Mouse (Mus musculus): Measurements from ENCODE around the gene Leng8. TPM values are rescaled to one million over a fixed set of nuclear protein-coding genes. Genes with fewer than 3 reads are reported as not detected.
A peak's percentile ranks its signal among the peaks of the same experiment; 100 is the strongest.

Leng8 gene
- total and polyA plus RNA-seq, 3 experiments, result 23.2 to 46.6 (median 33.5) TPM

DNA sequence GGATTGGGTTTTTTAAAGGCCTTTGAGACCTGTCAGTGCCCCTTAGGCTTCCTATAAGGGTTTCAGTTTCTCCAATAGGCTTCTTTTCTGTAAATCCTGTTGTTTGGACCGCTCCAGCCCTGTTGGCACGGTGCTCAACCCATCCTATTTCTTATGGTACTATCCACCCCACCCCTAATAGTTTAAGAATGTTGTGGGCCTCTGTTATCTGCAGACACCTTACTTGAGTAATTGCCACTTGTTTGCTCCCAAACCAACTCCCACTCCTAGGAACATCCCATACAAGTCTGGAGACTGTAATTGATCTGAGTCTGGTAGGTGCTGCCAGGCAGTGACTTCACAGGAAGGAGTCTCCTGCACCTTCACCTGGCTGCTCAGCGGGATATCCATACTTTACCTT is 907 bp downstream of the Leng8 start:
- H3K36me3 ChIP-seq (replicated peaks in 1 of 2; ENCODE audit: control insufficient read depth in 1 of 2, insufficient read depth in 1 of 2, low read length in 1 of 2), result peaks cover 37 to 69% of the 10 kb centered on the region in 2 experiments
- H3K4me1 ChIP-seq (ENCODE audit: control insufficient read depth in 1 of 2, insufficient read depth in 2 of 2), result peaks cover 16 to 73% of the 10 kb centered on the region in 2 experiments
- no peak overlapping the region for H3K27ac ChIP-seq (ENCODE audit: insufficient read depth, low read depth)
- H3K4me2 ChIP-seq (ENCODE audit: insufficient read depth, low read depth, poor library complexity, severe bottlenecking), result peak overlapping the region; percentile 44
- in situ Hi-C loops (cut with MboI; ENCODE audit: low pct_ligation_motif_present, low pct_unique_long_range_greater_than_20kb, low sequenced_read_pairs) (no loop called here), dilution Hi-C loops (cut with MboI; ENCODE audit: extremely low pct_ligation_motif_present, extremely low pct_unique_long_range_greater_than_20kb, low sequenced_read_pairs) (no loop called here)
- no peaks in the 10 kb centered on the region for H3K9me3 ChIP-seq (replicated peaks; ENCODE audit: low read length)
- H3K9ac ChIP-seq (ENCODE audit: insufficient read depth, low read depth), result peak overlapping the region; percentile 67
- TF ChIP-seq BHLHE40 (IDR thresholded peaks at IDR 0.05; ENCODE audit: low read depth, low read length), result no peak
- no peak for TF ChIP-seq POLR2A (IDR thresholded peaks at IDR 0.05; ENCODE audit: low read depth, low read length)
- no peak for TF ChIP-seq MXI1 (IDR thresholded peaks at IDR 0.05; ENCODE audit: low read depth, low read length)
- TF ChIP-seq CHD2 (IDR thresholded peaks at IDR 0.05; ENCODE audit: low read length), result no peak
- TF ChIP-seq NELFE (IDR thresholded peaks at IDR 0.05; ENCODE audit: low read depth, low read length), result no peak
- TF ChIP-seq USF1 (IDR thresholded peaks at IDR 0.05; ENCODE audit: low read depth, low read length), result no peak
- no peak for TF ChIP-seq KAT2A (IDR thresholded peaks at IDR 0.05; ENCODE audit: insufficient replicate concordance, low read length)
- TF ChIP-seq POLR2AphosphoS2 (IDR thresholded peaks at IDR 0.05; ENCODE audit: low read depth, low read length), result no peak
- no peak for TF ChIP-seq RCOR1 (conservative IDR thresholded peaks at IDR 0.05; ENCODE audit: low read depth, low read length)
- TF ChIP-seq MYC (IDR thresholded peaks at IDR 0.05; ENCODE audit: low read depth, low read length), result no peak
- TF ChIP-seq SIN3A (IDR thresholded peaks at IDR 0.05; ENCODE audit: low read length), result no peak
- no peak for TF ChIP-seq CHD1 (IDR thresholded peaks at IDR 0.05; ENCODE audit: low read depth, low read length)
- TF ChIP-seq RAD21 (IDR thresholded peaks at IDR 0.05; ENCODE audit: low read depth, low read length), result no peak
- no peak for TF ChIP-seq EP300 (IDR thresholded peaks at IDR 0.05; ENCODE audit: low read length)
- no peak for TF ChIP-seq UBTF (IDR thresholded peaks at IDR 0.05; ENCODE audit: low read depth, low read length)
- TF ChIP-seq ETS1 (conservative IDR thresholded peaks at IDR 0.05; ENCODE audit: low read depth, low read length), result no peak
- no peak for TF ChIP-seq NRF1 (IDR thresholded peaks at IDR 0.05; ENCODE audit: low read depth, low read length)
- no peak for TF ChIP-seq USF2 (conservative IDR thresholded peaks at IDR 0.05; ENCODE audit: low read depth, low read length)
- H3K79me2 ChIP-seq (replicated peaks; ENCODE audit: control insufficient read depth, extremely low read depth, insufficient read depth, poor library complexity, severe bottlenecking), result peaks cover 23% of the 10 kb centered on the region
- H3K27me3 ChIP-seq (replicated peaks), result no peaks in the 10 kb centered on the region
- no peak for DNase-seq (ENCODE audit: extremely low read depth)
- H3K4me3 ChIP-seq (replicated peaks in 1 of 3; ENCODE audit: low read depth in 2 of 3, low read length in 2 of 3, poor library complexity in 1 of 3), result peak overlapping the region; percentile 86 to 97 (median 95)

DNA sequence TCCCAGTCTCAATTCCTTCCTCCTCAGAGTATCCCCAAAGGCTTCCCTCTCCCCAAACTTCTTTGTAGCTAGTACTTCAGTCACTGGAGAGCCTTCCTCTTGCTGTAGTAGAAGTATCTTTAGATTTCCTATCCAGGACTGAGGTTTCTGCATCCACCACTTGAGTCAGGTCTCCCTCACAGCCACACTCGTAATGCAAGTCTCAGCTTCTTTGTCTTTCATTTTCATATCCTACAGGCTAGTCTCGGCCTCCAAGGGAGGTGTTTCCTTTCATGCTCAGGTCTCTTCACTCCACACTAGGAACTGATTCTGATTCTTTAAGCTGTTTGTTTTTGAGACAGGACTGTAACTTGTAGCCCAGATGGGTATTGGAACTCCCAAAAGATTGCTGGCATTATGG is 1.3 kb downstream of the Leng8 start:
- peaks cover 41 to 69% of the 10 kb centered on the region in 2 experiments for H3K36me3 ChIP-seq (replicated peaks in 1 of 2; ENCODE audit: control insufficient read depth in 1 of 2, insufficient read depth in 1 of 2, low read length in 1 of 2)

More for the DNA sequence above, 1.3 kb downstream of the Leng8 start:
- in situ Hi-C loops (cut with MboI; ENCODE audit: low pct_ligation_motif_present, low pct_unique_long_range_greater_than_20kb, low sequenced_read_pairs) (no loop called here), dilution Hi-C loops (cut with MboI; ENCODE audit: extremely low pct_ligation_motif_present, extremely low pct_unique_long_range_greater_than_20kb, low sequenced_read_pairs) (no loop called here)
- Histone ChIP-seq H3K4me1 (ENCODE audit: control insufficient read depth in 1 of 2, insufficient read depth in 2 of 2) (peaks cover 16 to 69% of the 10 kb centered on the region in 2 experiments), H3K9ac (ENCODE audit: insufficient read depth, low read depth) (peak overlapping the region; percentile 67; the same call in 1 of the 2 replicates), H3K79me2 (replicated peaks; ENCODE audit: control insufficient read depth, extremely low read depth, insufficient read depth, poor library complexity, severe bottlenecking) (peaks cover 23% of the 10 kb centered on the region), H3K4me2 (ENCODE audit: insufficient read depth, low read depth, poor library complexity, severe bottlenecking) (peak overlapping the region; percentile 44), H3K4me3 (replicated peaks in 1 of 3; ENCODE audit: low read depth in 2 of 3, low read length in 2 of 3, poor library complexity in 1 of 3) (peak overlapping the region in 2 of 3 experiments; percentile 86 to 95), H3K27ac (ENCODE audit: insufficient read depth, low read depth) (no peak overlapping the region), H3K9me3 (replicated peaks; ENCODE audit: low read length) (no peaks in the 10 kb centered on the region), H3K27me3 (replicated peaks) (no peaks in the 10 kb centered on the region)
- no peak for DNase-seq (ENCODE audit: extremely low read depth)
- TF ChIP-seq ZMIZ1 (IDR thresholded peaks at IDR 0.05; ENCODE audit: low read depth, low read length) (no peak), HCFC1 (IDR thresholded peaks at IDR 0.05; ENCODE audit: low read depth, low read length) (no peak), NELFE (IDR thresholded peaks at IDR 0.05; ENCODE audit: low read depth, low read length) (no peak), ZC3H11A (IDR thresholded peaks at IDR 0.05; ENCODE audit: low read depth, low read length) (no peak), NRF1 (IDR thresholded peaks at IDR 0.05; ENCODE audit: low read depth, low read length) (no peak), SIN3A (IDR thresholded peaks at IDR 0.05; ENCODE audit: low read length) (no peak), JUN (IDR thresholded peaks at IDR 0.05; ENCODE audit: insufficient read depth, low read depth, low read length) (no peak), CHD2 (IDR thresholded peaks at IDR 0.05; ENCODE audit: low read length) (no peak), EP300 (IDR thresholded peaks at IDR 0.05; ENCODE audit: low read length) (no peak)
